Comparison of ENCODE assay signal across 12 mouse cellular contexts in genomic region chr8:36309952-36310351, GRCm38 (mm10).
A peak's percentile ranks its signal among the peaks of the same experiment; 100 is the strongest.
DNase-seq lines count a peak whose midpoint lies in the region; ATAC-seq lines count a peak whose summit lies in the region.
"Had no signal": no experiment of that assay in that cellular context is flagged by ENCODE, and none has a peak within 500 bp of the region (broad histone marks: within the 10 kb centered on the region; RNA-seq: fewer than 3 reads in every experiment).

No protein-coding gene starts in this region.

- H3K27me3 ChIP-seq in forebrain, embryonic 14.5 days (replicated peaks; ENCODE audit: control insufficient read depth, insufficient read depth, low read length), result no peaks in the 10 kb centered on the region
- no peaks in the 10 kb centered on the region for H3K27me3 ChIP-seq in forebrain, embryonic 11.5 days (ENCODE audit: control insufficient read depth, insufficient read depth, low read length)
- H3K27me3 ChIP-seq in heart, embryonic 11.5 days (ENCODE audit: control insufficient read depth, insufficient read depth, low read length), result no peaks in the 10 kb centered on the region
- H3K27me3 ChIP-seq: liver, embryonic 13.5 days had no signal

- WGBS in forebrain, embryonic 14.5 days, result 50% methylated on average over 10 of the region's 10 CpGs
- WGBS in forebrain, embryonic 11.5 days, result 87% methylated on average over 10 of the region's 10 CpGs
- 37% methylated on average over 10 of the region's 10 CpGs for WGBS in heart, embryonic 11.5 days (ENCODE audit: insufficient replicate concordance)

- no peaks in the 10 kb centered on the region for H3K9me3 ChIP-seq in forebrain, embryonic 14.5 days (replicated peaks; ENCODE audit: control insufficient read depth, low read length)
- no peaks in the 10 kb centered on the region for H3K9me3 ChIP-seq in forebrain, embryonic 11.5 days (ENCODE audit: control insufficient read depth, low read length)
- no peaks in the 10 kb centered on the region for H3K9me3 ChIP-seq in heart, embryonic 11.5 days (replicated peaks; ENCODE audit: control insufficient read depth, low read length)
- H3K9me3 ChIP-seq: liver, embryonic 13.5 days had no signal

- no peak overlapping the region for H3K4me3 ChIP-seq in forebrain, embryonic 14.5 days (ENCODE audit: low read depth, low read length)
- H3K4me3 ChIP-seq in forebrain, embryonic 11.5 days (ENCODE audit: low read depth, low read length), result no peak overlapping the region
- H3K4me3 ChIP-seq in heart, embryonic 11.5 days (ENCODE audit: low read depth, low read length), result no peak overlapping the region
- H3K4me3 ChIP-seq: liver, embryonic 13.5 days; megakaryocyte, embryonic 14.5 days had no signal

- no peaks in the 10 kb centered on the region for H3K4me1 ChIP-seq in forebrain, embryonic 14.5 days (ENCODE audit: control insufficient read depth, insufficient read depth, low read length)
- no peaks in the 10 kb centered on the region for H3K4me1 ChIP-seq in forebrain, embryonic 11.5 days (replicated peaks; ENCODE audit: control insufficient read depth, insufficient read depth, low read length)
- H3K4me1 ChIP-seq in heart, embryonic 11.5 days (ENCODE audit: control insufficient read depth, insufficient read depth, low read length), result peaks cover 6% of the 10 kb centered on the region; the same call in 1 of the 2 replicates
- H3K4me1 ChIP-seq: liver, embryonic 13.5 days; megakaryocyte, embryonic 14.5 days had no signal

- peak; percentile 63 for ATAC-seq in forebrain, embryonic 14.5 days
- ATAC-seq in forebrain, embryonic 11.5 days (replicated peaks; ENCODE audit: low FRiP score), result no peak
- no peak for ATAC-seq in heart, embryonic 11.5 days (replicated peaks; ENCODE audit: insufficient number of reproducible peaks, low FRiP score, low TSS enrichment)

- no peaks in the 10 kb centered on the region for H3K36me3 ChIP-seq in forebrain, embryonic 14.5 days (ENCODE audit: control insufficient read depth, insufficient read depth, low read length)
- no peaks in the 10 kb centered on the region for H3K36me3 ChIP-seq in forebrain, embryonic 11.5 days (ENCODE audit: control insufficient read depth, insufficient read depth, low read length)
- H3K36me3 ChIP-seq in heart, embryonic 11.5 days (ENCODE audit: control insufficient read depth, insufficient read depth, low read length), result no peaks in the 10 kb centered on the region
- H3K36me3 ChIP-seq: liver, embryonic 13.5 days had no signal

- H3K4me2 ChIP-seq in forebrain, embryonic 14.5 days (ENCODE audit: low read length), result no peak overlapping the region
- no peak overlapping the region for H3K4me2 ChIP-seq in forebrain, embryonic 11.5 days (ENCODE audit: low read depth, low read length, severe bottlenecking)
- peak overlapping the region; percentile 40 for H3K4me2 ChIP-seq in heart, embryonic 11.5 days
- H3K4me2 ChIP-seq: liver, embryonic 13.5 days had no signal

- H3K27ac ChIP-seq in forebrain, embryonic 14.5 days (ENCODE audit: low read depth, low read length), result no peak overlapping the region
- no peak overlapping the region for H3K27ac ChIP-seq in forebrain, embryonic 11.5 days (ENCODE audit: low read depth, low read length)
- 0 out of 2 replicates have a peak overlapping the region, but pooled peaks have one; percentile 29 for H3K27ac ChIP-seq in heart, embryonic 11.5 days (ENCODE audit: low read depth, low read length)
- H3K27ac ChIP-seq: liver, embryonic 13.5 days had no signal

- peak; percentile 53 for DNase-seq in forebrain, embryonic 14.5 days (ENCODE audit: low spot score)
- no peak for DNase-seq in forebrain, embryonic 11.5 days (ENCODE audit: low spot score)
- DNase-seq in right cerebral cortex, postnatal 10 days (ENCODE audit: low spot score in 2 of 2), result peak; percentile 32 to 41
- DNase-seq in right cerebral cortex, postnatal 36 days (ENCODE audit: low spot score in 2 of 2), result no peak
- no peak for DNase-seq in frontal cortex, postnatal 14 days (ENCODE audit: low spot score in 2 of 2)
- DNase-seq in ovary, postnatal 10 days (ENCODE audit: low spot score), result no peak
- no peak for DNase-seq in thymus, adult 18-20 months
- DNase-seq: B cell, adult 2 months; kidney, postnatal 14 days; liver, embryonic 13.5 days had no signal

- H3K9ac ChIP-seq in forebrain, embryonic 14.5 days (ENCODE audit: low read length), result no peak overlapping the region
- no peak overlapping the region for H3K9ac ChIP-seq in forebrain, embryonic 11.5 days (ENCODE audit: low read length)
- H3K9ac ChIP-seq in heart, embryonic 11.5 days (ENCODE audit: low read depth, low read length), result 0 out of 2 replicates have a peak overlapping the region, but pooled peaks have one; percentile 34
- H3K9ac ChIP-seq: liver, embryonic 13.5 days had no signal

Comparison
In these comparisons a context has a peak if more than half of its experiments do, and no peak if none do; other contexts are left out.
1. DNase-seq: peak in forebrain, embryonic 14.5 days (single experiment) and right cerebral cortex, postnatal 10 days (2 of 2); none in forebrain, embryonic 11.5 days (single experiment), right cerebral cortex, postnatal 36 days (0 of 2), frontal cortex, postnatal 14 days (0 of 2), ovary, postnatal 10 days (single experiment) and thymus, adult 18-20 months (0 of 2).